Mouse (Mus musculus): Measurements from ENCODE around the gene C1d. TPM values are rescaled to one million over a fixed set of nuclear protein-coding genes. Genes with fewer than 3 reads are reported as not detected.

Gene C1d
- 30.0 TPM for polyA plus RNA-seq (2017; shearing (Covaris generic))

DNA sequence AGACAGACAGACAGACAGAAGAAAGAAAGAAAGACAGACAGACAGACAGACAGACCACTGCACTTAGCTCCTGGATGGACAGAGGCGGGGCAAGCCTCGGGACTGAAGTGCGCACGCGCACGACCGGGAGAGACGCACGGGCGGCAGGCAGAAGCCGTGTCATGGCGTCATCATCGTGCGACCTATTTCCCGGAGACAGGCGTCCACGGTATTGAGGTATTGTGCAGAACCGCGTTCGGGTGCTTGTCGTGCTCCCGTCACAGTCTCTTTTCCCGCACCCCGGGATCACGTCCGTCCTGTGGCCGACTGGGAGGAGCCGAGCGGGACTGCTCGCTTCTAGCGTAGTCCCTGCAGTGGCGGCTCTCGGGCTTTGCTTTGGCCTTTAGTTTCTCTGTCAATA is at the start of gene C1d:
Gene C1d, plus strand, starts transcription at position 137 of the 400 bp plus-strand sequence.

DNA sequence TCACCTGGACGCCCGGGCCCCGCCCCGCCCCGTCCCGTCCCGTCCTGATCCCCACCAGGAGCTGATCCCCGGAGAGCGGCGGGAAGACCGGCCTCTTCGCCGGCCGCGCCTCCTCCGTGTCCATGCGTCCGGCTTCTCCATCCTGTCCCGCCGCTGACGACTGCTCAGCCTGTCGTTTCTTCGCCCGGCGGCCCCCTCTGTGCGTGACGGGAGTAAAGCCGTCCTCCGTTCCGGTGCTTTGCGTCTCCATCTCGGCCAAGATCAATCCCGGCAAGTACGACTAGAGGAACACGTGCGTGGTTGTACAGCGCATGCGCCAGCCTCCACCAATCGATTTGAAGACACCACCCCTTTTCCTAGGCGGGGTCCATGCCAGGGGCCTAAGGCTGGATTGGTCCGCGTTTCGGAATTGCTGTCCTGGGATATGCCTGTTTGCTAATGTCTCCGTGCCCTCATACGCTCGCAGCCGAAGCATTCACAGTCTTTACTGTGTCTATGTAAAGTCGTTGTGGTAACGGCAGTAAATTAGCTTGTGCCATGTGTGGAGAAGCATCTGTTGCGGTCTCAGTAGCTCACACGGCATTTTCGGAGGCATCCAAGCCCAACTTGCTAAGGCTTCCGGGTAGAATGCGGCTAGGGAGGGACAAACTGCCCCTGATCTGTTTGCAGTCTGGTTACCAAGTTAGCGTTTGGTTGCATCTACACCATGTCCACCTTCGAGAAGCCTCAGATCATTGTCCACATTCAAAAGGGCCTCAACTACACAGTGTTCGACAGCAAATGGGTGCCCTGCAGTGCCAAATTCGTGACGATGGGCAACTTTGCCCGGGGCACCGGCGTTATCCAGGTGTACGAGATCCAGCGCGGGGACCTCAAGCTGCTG is 45.9 kb upstream of the C1d start, which contains the start of gene Pno1:
Gene Pno1, minus strand, starts transcription at position 311 of the 883 bp plus-strand sequence.

Other genes with a start within 250 kb of the C1d start
- gene Cnrip1, start 206.0 kb upstream of the C1d start, polyA plus RNA-seq (2017; shearing (Covaris generic)): 8.6 TPM
- 33.0 TPM for gene Plek, start 205.2 kb upstream of the C1d start, polyA plus RNA-seq (2017; shearing (Covaris generic))
- 85.4 TPM for gene Ppp3r1, start 98.3 kb upstream of the C1d start, polyA plus RNA-seq (2017; shearing (Covaris generic))
- 11.2 TPM for gene Wdr92, start 75.5 kb upstream of the C1d start, polyA plus RNA-seq (2017; shearing (Covaris generic))
- 37.6 TPM for gene Pno1, start 46.0 kb upstream of the C1d start, polyA plus RNA-seq (2017; shearing (Covaris generic))

Data from effector memory CD4-positive, alpha-beta T cell, adult 5 months (primary cell).